Mouse (Mus musculus): ENCODE results near the gene Gnmt. TPM values are rescaled to one million over a fixed set of nuclear protein-coding genes. Genes with fewer than 3 reads are reported as not detected.
"Not testable (repeated sequence)": the region's sequence is repeated elsewhere in the genome, so short reads cannot be mapped to it uniquely, and the experiment has no call there.

The Gnmt gene
- polyA plus RNA-seq, 1 experiment from 2014 or later = 0.36 TPM

GRCm38 (mm10) chr17:46771025-46771424 is 42.1 kb upstream of the Gnmt start:
- H3K9me3 ChIP-seq (ENCODE audit: control insufficient read depth, low read length) = no peaks in the 10 kb centered on the region
- peak; percentile 48 for DNase-seq (ENCODE audit: low spot score)
- peaks cover 7% of the 10 kb centered on the region; the same call in 1 of the 2 replicates for H3K4me1 ChIP-seq (replicated peaks; ENCODE audit: control insufficient read depth, insufficient read depth, low read length)
- H3K27ac ChIP-seq (ENCODE audit: low read depth, low read length) = no peak overlapping the region
- 85% methylated on average over 4 of the region's 4 CpGs for WGBS
- no peak overlapping the region for H3K9ac ChIP-seq (ENCODE audit: low read length)
- H3K4me3 ChIP-seq (ENCODE audit: low read depth, low read length) = no peak overlapping the region
- H3K4me2 ChIP-seq (ENCODE audit: low read depth, low read length, severe bottlenecking) = no peak overlapping the region
- peaks cover 6% of the 10 kb centered on the region for H3K36me3 ChIP-seq (ENCODE audit: control insufficient read depth, insufficient read depth, low read length)
- no peaks in the 10 kb centered on the region for H3K27me3 ChIP-seq (ENCODE audit: control insufficient read depth, insufficient read depth, low read length)
- ATAC-seq (replicated peaks; ENCODE audit: low FRiP score) = no peak

DNA sequence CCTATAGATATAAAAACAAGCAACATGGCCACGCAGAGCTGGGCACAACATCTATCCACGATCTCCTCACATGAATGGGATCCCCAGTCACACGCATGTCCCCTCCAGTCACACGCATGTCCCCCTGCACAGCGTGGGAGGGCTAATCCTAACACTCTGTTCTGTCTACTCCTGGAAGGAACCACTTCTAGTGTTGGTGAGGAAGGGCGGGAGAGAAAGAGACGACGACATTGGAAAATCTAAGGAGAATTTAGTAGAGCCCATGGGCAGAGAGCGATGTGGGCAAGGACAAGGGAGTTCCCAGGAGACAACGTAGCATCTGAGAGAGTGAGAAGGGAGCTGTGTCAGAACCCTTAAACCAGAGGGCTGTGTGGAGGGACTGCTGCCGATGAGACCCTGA is 41.6 kb upstream of the Gnmt start:
- H3K27me3 ChIP-seq (ENCODE audit: control insufficient read depth, insufficient read depth, low read length) = no peaks in the 10 kb centered on the region
- no peak overlapping the region for H3K4me3 ChIP-seq (ENCODE audit: low read depth, low read length)
- WGBS = 90% methylated on average over 11 of the region's 11 CpGs
- ATAC-seq (replicated peaks; ENCODE audit: low FRiP score) = no peak
- no peaks in the 10 kb centered on the region for H3K9me3 ChIP-seq (ENCODE audit: control insufficient read depth, low read length)
- H3K4me1 ChIP-seq (replicated peaks; ENCODE audit: control insufficient read depth, insufficient read depth, low read length) = peaks cover 7% of the 10 kb centered on the region; the same call in 1 of the 2 replicates
- no peak overlapping the region for H3K4me2 ChIP-seq (ENCODE audit: low read depth, low read length, severe bottlenecking)
- no peak overlapping the region for H3K27ac ChIP-seq (ENCODE audit: low read depth, low read length)
- H3K9ac ChIP-seq (ENCODE audit: low read length) = no peak overlapping the region
- no peak for DNase-seq (ENCODE audit: low spot score)
- peaks cover 3% of the 10 kb centered on the region for H3K36me3 ChIP-seq (ENCODE audit: control insufficient read depth, insufficient read depth, low read length)

GRCm38 (mm10) chr17:46767868-46768267 is 38.9 kb upstream of the Gnmt start:
- DNase-seq (ENCODE audit: low spot score) = peak; percentile 50
- Histone ChIP-seq H3K4me3 (ENCODE audit: low read depth, low read length) (no peak overlapping the region), H3K4me2 (ENCODE audit: low read depth, low read length, severe bottlenecking) (no peak overlapping the region), H3K27ac (ENCODE audit: low read depth, low read length) (no peak overlapping the region), H3K9me3 (ENCODE audit: control insufficient read depth, low read length) (no peaks in the 10 kb centered on the region), H3K36me3 (ENCODE audit: control insufficient read depth, insufficient read depth, low read length) (no peaks in the 10 kb centered on the region), H3K4me1 (replicated peaks; ENCODE audit: control insufficient read depth, insufficient read depth, low read length) (peaks cover 4% of the 10 kb centered on the region; the same call in 1 of the 2 replicates), H3K27me3 (ENCODE audit: control insufficient read depth, insufficient read depth, low read length) (no peaks in the 10 kb centered on the region), H3K9ac (ENCODE audit: low read length) (no peak overlapping the region)
- 61% methylated on average over 8 of the region's 8 CpGs for WGBS
- ATAC-seq (replicated peaks; ENCODE audit: low FRiP score) = no peak

DNA sequence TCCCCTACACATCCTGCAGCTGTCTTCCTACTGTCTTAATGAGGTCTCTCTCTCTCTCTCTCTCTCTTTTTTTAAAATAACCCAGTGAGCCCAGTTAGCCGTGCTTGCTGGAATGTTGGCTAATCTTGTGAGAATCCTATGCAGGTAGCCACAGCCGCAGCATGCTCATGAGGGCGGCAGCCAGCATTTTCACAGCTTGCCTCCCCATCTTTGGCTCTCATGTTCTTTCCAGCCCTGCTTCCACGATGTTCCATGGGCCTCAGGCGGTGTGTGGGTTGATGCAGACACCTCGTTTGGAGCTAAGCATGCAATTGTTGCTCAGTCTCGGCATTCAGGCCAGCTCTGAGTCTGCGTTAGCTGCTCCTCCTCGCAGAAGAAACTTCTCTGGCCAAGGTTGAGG is 35.9 kb upstream of the Gnmt start:
- H3K27ac ChIP-seq (ENCODE audit: low read depth, low read length); H3K4me3 ChIP-seq (ENCODE audit: low read depth, low read length); H3K27me3 ChIP-seq (ENCODE audit: control insufficient read depth, insufficient read depth, low read length); H3K9ac ChIP-seq (ENCODE audit: low read length); DNase-seq (ENCODE audit: low spot score); H3K4me2 ChIP-seq (ENCODE audit: low read depth, low read length, severe bottlenecking); H3K9me3 ChIP-seq (ENCODE audit: control insufficient read depth, low read length); ATAC-seq (replicated peaks; ENCODE audit: low FRiP score); H3K36me3 ChIP-seq (ENCODE audit: control insufficient read depth, insufficient read depth, low read length); H3K4me1 ChIP-seq (replicated peaks; ENCODE audit: control insufficient read depth, insufficient read depth, low read length): not testable (repeated sequence)
- 62% methylated on average over 8 of the region's 9 CpGs for WGBS

DNA sequence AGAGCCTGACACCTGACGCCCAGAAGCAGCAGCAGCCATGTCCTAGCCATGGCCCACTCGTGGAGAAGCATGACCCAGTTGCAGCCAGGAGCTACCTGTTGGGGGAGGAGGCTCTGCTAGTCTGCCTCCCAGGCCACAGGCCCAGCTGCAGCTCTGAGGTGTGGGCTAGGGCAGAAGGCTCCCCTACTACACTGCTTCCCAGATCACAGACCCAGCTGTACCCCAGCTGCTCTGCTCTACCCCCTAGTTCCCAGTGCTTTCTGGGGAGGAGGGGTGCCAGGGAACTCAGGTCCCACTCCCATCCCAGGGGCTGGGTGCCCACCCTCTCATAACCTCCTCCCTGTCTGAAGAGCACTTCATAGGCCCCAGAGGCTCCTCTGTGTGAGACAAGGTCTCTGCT is 34.6 kb upstream of the Gnmt start, which contains the start of gene Ptcra:
Gene Ptcra (minus strand): TSS at position 169 of the 400 bp plus-strand sequence.
- ATAC-seq (replicated peaks; ENCODE audit: low FRiP score) = no peak
- H3K27ac ChIP-seq (ENCODE audit: low read depth, low read length) = no peak within 1 kb of the TSS
- H3K4me3 ChIP-seq (ENCODE audit: low read depth, low read length) = no peak within 1 kb of the TSS
- no peak within 1 kb of the TSS for H3K9ac ChIP-seq (ENCODE audit: low read length)
- no peaks in the 10 kb centered on the region for H3K27me3 ChIP-seq (ENCODE audit: control insufficient read depth, insufficient read depth, low read length)
- H3K4me1 ChIP-seq (replicated peaks; ENCODE audit: control insufficient read depth, insufficient read depth, low read length) = no peaks in the 10 kb centered on the region
- H3K36me3 ChIP-seq (ENCODE audit: control insufficient read depth, insufficient read depth, low read length) = no peaks in the 10 kb centered on the region
- 70% methylated on average over 2 of the region's 2 CpGs for WGBS
- H3K4me2 ChIP-seq (ENCODE audit: low read depth, low read length, severe bottlenecking) = no peak within 1 kb of the TSS
- H3K9me3 ChIP-seq (ENCODE audit: control insufficient read depth, low read length) = no peaks in the 10 kb centered on the region
- DNase-seq (ENCODE audit: low spot score) = no peak

DNA sequence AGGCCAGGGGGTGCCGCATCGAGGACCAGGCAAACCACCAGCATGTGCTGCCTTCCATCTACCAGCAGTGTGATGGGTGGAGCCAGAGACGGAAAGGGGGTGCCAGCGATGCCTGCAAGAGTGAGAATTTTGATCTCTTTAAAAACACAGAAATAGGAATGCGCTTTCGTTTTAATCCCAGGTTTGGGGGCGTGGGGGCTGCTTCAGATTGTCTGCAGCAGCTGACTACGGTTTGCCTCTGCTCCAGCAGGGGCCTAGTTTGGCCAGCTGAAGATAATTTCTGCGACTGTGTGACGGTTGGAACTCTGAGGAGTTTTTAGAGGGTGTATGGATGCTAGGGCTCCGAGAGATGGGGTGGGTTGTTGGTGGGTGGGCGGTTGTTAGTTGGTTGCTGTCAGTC is 29.8 kb upstream of the Gnmt start:
- 85% methylated on average over 12 of the region's 12 CpGs for WGBS
- H3K4me3 ChIP-seq (ENCODE audit: low read depth, low read length) = no peak overlapping the region
- H3K9ac ChIP-seq (ENCODE audit: low read length) = no peak overlapping the region
- H3K36me3 ChIP-seq (ENCODE audit: control insufficient read depth, insufficient read depth, low read length) = no peaks in the 10 kb centered on the region
- no peaks in the 10 kb centered on the region for H3K27me3 ChIP-seq (ENCODE audit: control insufficient read depth, insufficient read depth, low read length)
- no peaks in the 10 kb centered on the region for H3K9me3 ChIP-seq (ENCODE audit: control insufficient read depth, low read length)
- H3K4me1 ChIP-seq (replicated peaks; ENCODE audit: control insufficient read depth, insufficient read depth, low read length) = no peaks in the 10 kb centered on the region
- no peak overlapping the region for H3K4me2 ChIP-seq (ENCODE audit: low read depth, low read length, severe bottlenecking)
- DNase-seq (ENCODE audit: low spot score) = no peak
- ATAC-seq (replicated peaks; ENCODE audit: low FRiP score) = no peak
- no peak overlapping the region for H3K27ac ChIP-seq (ENCODE audit: low read depth, low read length)

DNA sequence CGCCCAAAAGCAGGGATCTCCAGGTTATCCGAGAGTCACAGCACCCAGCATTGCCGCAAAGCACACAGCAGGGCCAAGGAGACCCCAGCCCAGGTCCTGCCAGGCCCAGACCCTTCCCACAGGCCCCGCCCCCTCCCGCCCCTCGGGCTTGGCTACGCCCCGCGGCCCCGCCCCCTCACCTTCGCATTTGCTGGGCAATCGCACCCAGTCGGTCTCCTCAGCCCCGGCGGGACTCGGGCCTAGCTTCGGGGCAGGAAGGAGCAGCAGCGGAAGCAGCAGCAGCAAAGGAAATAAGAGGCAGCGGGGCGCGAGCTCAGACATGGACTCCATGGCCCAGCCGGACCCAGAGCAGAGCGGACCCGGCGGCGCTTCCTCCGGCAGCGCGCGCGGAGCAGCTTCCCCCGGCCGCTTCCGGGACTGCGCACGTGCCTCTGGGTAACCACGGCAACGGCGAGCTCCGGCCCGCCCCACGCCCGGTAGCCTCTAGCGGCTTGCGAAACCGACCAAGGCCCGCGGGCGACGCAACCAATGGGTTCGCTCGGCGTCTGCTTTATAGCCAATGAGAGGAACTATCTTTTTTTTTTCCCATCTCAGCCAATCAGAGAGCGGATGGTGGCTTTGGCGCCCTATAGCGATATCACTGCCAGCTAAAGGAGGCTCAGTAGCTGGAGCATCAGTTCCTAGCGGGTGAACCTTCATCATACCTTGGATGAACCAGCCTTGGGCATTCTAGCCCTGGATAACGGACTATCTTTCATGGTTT is 23.0 kb upstream of the Gnmt start, which contains the start of gene Cnpy3:
Gene Cnpy3 (minus strand): TSS at position 421 of the 763 bp plus-strand sequence.
- Histone ChIP-seq H3K4me3 (ENCODE audit: low read depth, low read length) (peak within 1 kb of the TSS; percentile 77), H3K9me3 (ENCODE audit: control insufficient read depth, low read length) (no peaks in the 10 kb centered on the region), H3K9ac (ENCODE audit: low read length) (peak within 1 kb of the TSS; percentile 76), H3K4me1 (replicated peaks; ENCODE audit: control insufficient read depth, insufficient read depth, low read length) (peaks cover 6% of the 10 kb centered on the region), H3K36me3 (ENCODE audit: control insufficient read depth, insufficient read depth, low read length) (no peaks in the 10 kb centered on the region), H3K27me3 (ENCODE audit: control insufficient read depth, insufficient read depth, low read length) (no peaks in the 10 kb centered on the region), H3K4me2 (ENCODE audit: low read depth, low read length, severe bottlenecking) (peak within 1 kb of the TSS; percentile 77), H3K27ac (ENCODE audit: low read depth, low read length) (peak within 1 kb of the TSS; percentile 75)
- peak; percentile 100 for DNase-seq (ENCODE audit: low spot score)
- under 1% methylated on average over 57 of the region's 58 CpGs for WGBS
- peak; percentile 99 for ATAC-seq (replicated peaks; ENCODE audit: low FRiP score)

DNA sequence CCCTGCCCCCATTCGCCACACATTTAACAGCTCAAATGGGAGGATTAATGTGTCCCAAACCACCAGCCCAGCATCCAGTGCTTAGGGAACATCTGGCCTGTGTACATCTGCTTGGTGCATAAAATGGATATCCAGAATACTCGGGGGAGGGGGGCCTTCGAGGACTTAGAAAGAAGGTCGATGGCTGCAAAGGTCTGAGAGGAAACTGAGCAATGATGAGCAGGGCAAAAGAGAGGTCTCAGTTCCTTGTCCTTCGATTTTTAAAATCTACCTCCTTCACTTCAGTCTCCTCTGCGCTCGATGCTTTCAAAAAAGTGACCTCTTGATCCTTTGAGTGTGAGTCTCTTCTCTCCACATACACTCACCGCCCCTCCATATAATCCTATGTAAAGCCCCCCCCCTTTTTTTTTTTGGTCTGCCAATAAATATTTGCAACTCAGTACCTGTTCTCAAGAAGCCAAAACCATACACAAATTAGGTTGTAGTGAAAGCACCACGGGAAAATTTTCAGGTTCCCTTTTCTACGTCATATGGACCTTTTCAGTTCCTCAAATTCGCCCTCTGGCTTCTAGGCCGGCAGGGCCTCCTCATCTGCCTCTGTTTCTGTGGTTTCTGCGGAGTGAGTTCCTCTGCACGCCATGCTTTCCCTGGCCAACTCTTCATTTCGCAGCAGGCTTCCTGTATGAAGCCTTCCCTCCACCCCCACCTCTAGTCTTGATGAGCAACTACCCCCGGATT is 22.3 kb upstream of the Gnmt start:
- peak overlapping the region; percentile 75 for H3K27ac ChIP-seq (ENCODE audit: low read depth, low read length)
- WGBS = 32% methylated on average over 16 of the region's 16 CpGs
- ATAC-seq (replicated peaks; ENCODE audit: low FRiP score) (no peak), DNase-seq (ENCODE audit: low spot score) (no peak)
- peaks cover 6% of the 10 kb centered on the region for H3K4me1 ChIP-seq (replicated peaks; ENCODE audit: control insufficient read depth, insufficient read depth, low read length)
- H3K4me3 ChIP-seq (ENCODE audit: low read depth, low read length) = peak overlapping the region; percentile 77
- H3K27me3 ChIP-seq (ENCODE audit: control insufficient read depth, insufficient read depth, low read length) = no peaks in the 10 kb centered on the region
- peak overlapping the region; percentile 76 for H3K9ac ChIP-seq (ENCODE audit: low read length)
- no peaks in the 10 kb centered on the region for H3K9me3 ChIP-seq (ENCODE audit: control insufficient read depth, low read length)
- H3K36me3 ChIP-seq (ENCODE audit: control insufficient read depth, insufficient read depth, low read length) = no peaks in the 10 kb centered on the region
- H3K4me2 ChIP-seq (ENCODE audit: low read depth, low read length, severe bottlenecking) = peak overlapping the region; percentile 77
